Mouse (Mus musculus) liver, embryonic 11.5 days (tissue): ENCODE results near the gene Klf1. TPM values are rescaled to one million over a fixed set of nuclear protein-coding genes. Genes with fewer than 3 reads are reported as not detected.

Source experiments
- ATAC-seq: fragments of 200-750 bp; cut with Nextera tagmentation; replicated peaks from 2 replicates; pipeline ENCODE4 v1.8.0; 2017; ENCODE audit warnings: moderate number of reproducible peaks, mild to moderate bottlenecking, moderate TSS enrichment, moderate library complexity; ENCODE audit not compliant: low FRiP score
- DNase-seq: peaks from one replicate; pipeline ENCODE4 v3.0.0-alpha.2; 2017; ENCODE audit warnings: low spot score
- H3K27ac ChIP-seq: fragments of 300-500 bp; sonication (generic); 2 replicates; pipeline ENCODE4 v1.5.1; 2014; ENCODE audit warnings: mild to moderate bottlenecking, low read depth, low read length, control low read depth
- H3K27me3 ChIP-seq: fragments of 300-500 bp; sonication (generic); replicated peaks from 2 replicates; pipeline ENCODE4 v1.6.1; 2014; ENCODE audit warnings: low read length, mixed read lengths; ENCODE audit not compliant: control insufficient read depth, insufficient read depth
- H3K36me3 ChIP-seq: fragments of 300-500 bp; sonication (generic); 2 replicates; pipeline ENCODE4 v1.6.1; 2014; ENCODE audit warnings: mild to moderate bottlenecking, low read length, moderate library complexity, mixed read lengths; ENCODE audit not compliant: control insufficient read depth, insufficient read depth
- H3K4me1 ChIP-seq: fragments of 300-500 bp; sonication (generic); replicated peaks from 2 replicates; pipeline ENCODE4 v1.6.1; 2014; ENCODE audit warnings: low read length, mixed read lengths; ENCODE audit not compliant: control insufficient read depth, insufficient read depth
- H3K4me2 ChIP-seq: fragments of 300-500 bp; sonication (generic); 2 replicates; pipeline ENCODE4 v1.6.1; 2014; ENCODE audit warnings: mild to moderate bottlenecking, control low read depth, moderate library complexity
- H3K4me3 ChIP-seq: fragments of 300-500 bp; sonication (generic); 2 replicates; pipeline ENCODE4 v1.5.1; 2014; ENCODE audit warnings: low read depth, low read length, control low read depth
- H3K9ac ChIP-seq: fragments of 300-500 bp; sonication (generic); 2 replicates; pipeline ENCODE4 v1.6.1; 2014; ENCODE audit warnings: low read depth, low read length, control low read depth
- H3K9me3 ChIP-seq: fragments of 300-500 bp; sonication (generic); 2 replicates; pipeline ENCODE4 v1.6.1; 2016; ENCODE audit warnings: low read length, inconsistent platforms, mixed read lengths; ENCODE audit not compliant: control insufficient read depth
- WGBS: fragments of 180-500 bp; shearing (Covaris S2); extraction: QIAGEN DNeasy Blood & Tissue Kit; methylation state at CpG from one replicate; pipeline ENCODE4 v1.1.7; 2014; 5-methylcytosine and 5-hydroxymethylcytosine counted together
- polyA plus RNA-seq: library from polyadenylated mRNA; unstranded; fragments of >200 nt; fragmentation: Nextera tagmentation; extraction: Ambion mirVana; gene quantifications from 2 replicates; pipeline ENCODE4 v1.2.1, GENCODE M21; 2014

The Klf1 gene
- polyA plus RNA-seq, 1 experiment from 2014 or later = 458 TPM

GRCm38 (mm10) chr8:84909162-84909767, 7.5 kb downstream of the Klf1 start:
- Histone ChIP-seq H3K4me1 (peaks cover 26% of the 10 kb centered on the region), H3K9ac (peak overlapping the region; percentile 86), H3K9me3 (no peaks in the 10 kb centered on the region), H3K27ac (peak overlapping the region; percentile 66), H3K27me3 (peaks cover 32% of the 10 kb centered on the region), H3K4me3 (peak overlapping the region; percentile 66), H3K36me3 (peaks cover 11% of the 10 kb centered on the region; the same call in 1 of the 2 replicates), H3K4me2 (peak overlapping the region; percentile 94)
- 47% methylated on average over 20 of the region's 20 CpGs for WGBS
- ATAC-seq (no peak), DNase-seq (no peak)

- Histone ChIP-seq H3K4me3 (peak overlapping the region; percentile 66), H3K27ac (no peak overlapping the region), H3K27me3 (peaks cover 32% of the 10 kb centered on the region), H3K4me2 (peak overlapping the region; percentile 94), H3K36me3 (peaks cover 6% of the 10 kb centered on the region; the same call in 1 of the 2 replicates), H3K4me1 (peaks cover 26% of the 10 kb centered on the region), H3K9ac (no peak overlapping the region; the same call in 1 of the 2 replicates), H3K9me3 (no peaks in the 10 kb centered on the region)
- no peak for ATAC-seq
- 73% methylated on average over 5 of the region's 5 CpGs for WGBS
- no peak for DNase-seq
These were observed 8.2 kb downstream of the Klf1 start for GRCm38 (mm10) chr8:84909949-84910348.

- Histone ChIP-seq H3K27me3 (peaks cover 32% of the 10 kb centered on the region), H3K9me3 (no peaks in the 10 kb centered on the region), H3K4me3 (no peak overlapping the region), H3K4me2 (peak overlapping the region; percentile 10; the same call in 1 of the 2 replicates), H3K36me3 (peaks cover 5% of the 10 kb centered on the region; the same call in 1 of the 2 replicates), H3K27ac (no peak overlapping the region), H3K9ac (no peak overlapping the region), H3K4me1 (peaks cover 23% of the 10 kb centered on the region)
- ATAC-seq (no peak), DNase-seq (no peak)
- WGBS = 85% methylated on average over 6 of the region's 6 CpGs
These were observed 8.8 kb downstream of the Klf1 start for GRCm38 (mm10) chr8:84910551-84910950.

GRCm38 (mm10) chr8:84911854-84912253, 10.1 kb downstream of the Klf1 start:
- DNase-seq (no peak), ATAC-seq (no peak)
- Histone ChIP-seq H3K4me1 (peaks cover 23% of the 10 kb centered on the region), H3K9me3 (no peaks in the 10 kb centered on the region), H3K27me3 (peaks cover 38% of the 10 kb centered on the region), H3K36me3 (no peaks in the 10 kb centered on the region), H3K9ac (no peak overlapping the region), H3K4me3 (no peak overlapping the region; the same call in 1 of the 2 replicates), H3K4me2 (peak overlapping the region; percentile 99; the same call in 1 of the 2 replicates), H3K27ac (no peak overlapping the region)
- WGBS = 79% methylated on average over 9 of the region's 9 CpGs

GRCm38 (mm10) chr8:84912391-84912790, 10.7 kb downstream of the Klf1 start:
- H3K27me3 ChIP-seq = peaks cover 39% of the 10 kb centered on the region
- ATAC-seq (no peak), DNase-seq (no peak)
- H3K4me3 ChIP-seq = peak overlapping the region; percentile 60
- H3K36me3 ChIP-seq = no peaks in the 10 kb centered on the region
- no peaks in the 10 kb centered on the region for H3K9me3 ChIP-seq
- H3K4me2 ChIP-seq = peak overlapping the region; percentile 99
- peak overlapping the region; percentile 64 for H3K9ac ChIP-seq
- WGBS = 27% methylated on average over 27 of the region's 27 CpGs
- peaks cover 23% of the 10 kb centered on the region for H3K4me1 ChIP-seq
- no peak overlapping the region for H3K27ac ChIP-seq

- Histone ChIP-seq H3K9me3 (no peaks in the 10 kb centered on the region), H3K4me2 (peak overlapping the region; percentile 99), H3K27ac (peak overlapping the region; percentile 25), H3K4me1 (peaks cover 23% of the 10 kb centered on the region), H3K27me3 (peaks cover 45% of the 10 kb centered on the region), H3K9ac (peak overlapping the region; percentile 64), H3K36me3 (no peaks in the 10 kb centered on the region), H3K4me3 (peak overlapping the region; percentile 60)
- WGBS = 2% methylated on average over 55 of the region's 55 CpGs
- DNase-seq = peak; percentile 78
- ATAC-seq = peak; percentile 66
These were observed 11.3 kb downstream of the Klf1 start for GRCm38 (mm10) chr8:84912895-84913501.

GRCm38 (mm10) chr8:84913502-84913900, 11.8 kb downstream of the Klf1 start:
- peak overlapping the region; percentile 60 for H3K4me3 ChIP-seq
- H3K27ac ChIP-seq = peak overlapping the region; percentile 25
- H3K9me3 ChIP-seq = no peaks in the 10 kb centered on the region
- no peak for DNase-seq
- no peaks in the 10 kb centered on the region for H3K36me3 ChIP-seq
- peaks cover 23% of the 10 kb centered on the region for H3K4me1 ChIP-seq
- peaks cover 50% of the 10 kb centered on the region for H3K27me3 ChIP-seq
- H3K9ac ChIP-seq = peak overlapping the region; percentile 64
- H3K4me2 ChIP-seq = peak overlapping the region; percentile 99
- no peak for ATAC-seq
- WGBS = 11% methylated on average over 9 of the region's 9 CpGs

GRCm38 (mm10) chr8:84913960-84914359, 12.2 kb downstream of the Klf1 start:
- WGBS = 26% methylated on average over 4 of the region's 4 CpGs
- DNase-seq (no peak), ATAC-seq (no peak)

More at GRCm38 (mm10) chr8:84913960-84914359, 12.2 kb downstream of the Klf1 start:
- H3K27me3 ChIP-seq = peaks cover 53% of the 10 kb centered on the region
- peak overlapping the region; percentile 64 for H3K9ac ChIP-seq
- no peak overlapping the region for H3K27ac ChIP-seq
- peak overlapping the region; percentile 99 for H3K4me2 ChIP-seq
- no peaks in the 10 kb centered on the region for H3K36me3 ChIP-seq
- peaks cover 20% of the 10 kb centered on the region for H3K4me1 ChIP-seq
- H3K4me3 ChIP-seq = peak overlapping the region; percentile 60
- no peaks in the 10 kb centered on the region for H3K9me3 ChIP-seq
